Mouse (Mus musculus): Measurements from ENCODE around the gene Snd1. TPM values are rescaled to one million over a fixed set of nuclear protein-coding genes. Genes with fewer than 3 reads are reported as not detected.

Gene Snd1
- polyA plus RNA-seq, 2 experiments = 31.5 to 43.2 TPM

- Histone ChIP-seq H3K4me1 (replicated peaks; ENCODE audit: control insufficient read depth in 2 of 2, insufficient read depth in 2 of 2, low read length in 1 of 2) (no peaks in the 10 kb centered on the region), H3K9ac (replicated peaks) (no peak overlapping the region), H3K4me2 (ENCODE audit: low read depth) (no peak overlapping the region), H3K27me3 (ENCODE audit: control insufficient read depth, insufficient read depth, low read length) (no peaks in the 10 kb centered on the region), H3K27ac (no peak overlapping the region), H3K4me3 (ENCODE audit: insufficient read depth in 1 of 2, low read depth in 2 of 2, low read length in 2 of 2) (no peak overlapping the region), H3K36me3 (replicated peaks; ENCODE audit: control insufficient read depth, insufficient read depth, low read depth) (no peaks in the 10 kb centered on the region), H3K9me3 (ENCODE audit: control insufficient read depth, low read length) (no peaks in the 10 kb centered on the region)
- ATAC-seq (ENCODE audit: insufficient read depth) (no peak), DNase-seq (ENCODE audit: low read depth in 3 of 3, low spot score in 3 of 3) (no peak)
- TF ChIP-seq EP300 (IDR thresholded peaks at IDR 0.05; ENCODE audit: low read depth) (no peak), CTCF (IDR thresholded peaks at IDR 0.05; ENCODE audit: low read depth) (no peak)
- WGBS (ENCODE audit: insufficient replicate concordance) = 32% methylated on average over 5 of the region's 5 CpGs
Measured at GRCm38 (mm10) chr6:28969615-28970014, 494.7 kb downstream of the Snd1 start.

- H3K9me3 ChIP-seq (ENCODE audit: control insufficient read depth, low read length) = no peaks in the 10 kb centered on the region
- no peaks in the 10 kb centered on the region for H3K27me3 ChIP-seq (ENCODE audit: control insufficient read depth, insufficient read depth, low read length)
- H3K4me1 ChIP-seq (replicated peaks; ENCODE audit: control insufficient read depth in 2 of 2, insufficient read depth in 2 of 2, low read length in 1 of 2) = no peaks in the 10 kb centered on the region
- H3K36me3 ChIP-seq (replicated peaks; ENCODE audit: control insufficient read depth, insufficient read depth, low read depth) = no peaks in the 10 kb centered on the region
- ATAC-seq (ENCODE audit: insufficient read depth) = no peak
- H3K4me3 ChIP-seq (ENCODE audit: insufficient read depth in 1 of 2, low read depth in 2 of 2, low read length in 2 of 2) = no peak overlapping the region
- H3K4me2 ChIP-seq (ENCODE audit: low read depth) = no peak overlapping the region
- no peak overlapping the region for H3K27ac ChIP-seq
- H3K9ac ChIP-seq (replicated peaks) = no peak overlapping the region
- TF ChIP-seq CTCF (IDR thresholded peaks at IDR 0.05; ENCODE audit: low read depth) (no peak), EP300 (IDR thresholded peaks at IDR 0.05; ENCODE audit: low read depth) (no peak)
- WGBS (ENCODE audit: insufficient replicate concordance) = 41% methylated on average over 4 of the region's 4 CpGs
- DNase-seq (ENCODE audit: low read depth in 3 of 3, low spot score in 3 of 3) = no peak
Measured at GRCm38 (mm10) chr6:28970711-28971110, 495.8 kb downstream of the Snd1 start.

- Histone ChIP-seq H3K4me3 (ENCODE audit: insufficient read depth in 1 of 2, low read depth in 2 of 2, low read length in 2 of 2) (no peak overlapping the region), H3K9ac (replicated peaks) (no peak overlapping the region), H3K4me1 (replicated peaks; ENCODE audit: control insufficient read depth in 2 of 2, insufficient read depth in 2 of 2, low read length in 1 of 2) (no peaks in the 10 kb centered on the region), H3K4me2 (ENCODE audit: low read depth) (no peak overlapping the region), H3K36me3 (replicated peaks; ENCODE audit: control insufficient read depth, insufficient read depth, low read depth) (no peaks in the 10 kb centered on the region), H3K27me3 (ENCODE audit: control insufficient read depth, insufficient read depth, low read length) (no peaks in the 10 kb centered on the region; the same call in 1 of the 2 replicates), H3K27ac (no peak overlapping the region), H3K9me3 (ENCODE audit: control insufficient read depth, low read length) (no peaks in the 10 kb centered on the region)
- WGBS (ENCODE audit: insufficient replicate concordance) = 62% methylated on average over 3 of the region's 3 CpGs
- no peak for ATAC-seq (ENCODE audit: insufficient read depth)
- TF ChIP-seq EP300 (IDR thresholded peaks at IDR 0.05; ENCODE audit: low read depth) (no peak), CTCF (IDR thresholded peaks at IDR 0.05; ENCODE audit: low read depth) (no peak)
- DNase-seq (ENCODE audit: low read depth in 3 of 3, low spot score in 3 of 3) = no peak
Measured at GRCm38 (mm10) chr6:28974498-28974897, 499.6 kb downstream of the Snd1 start.

- Histone ChIP-seq H3K4me2 (ENCODE audit: low read depth) (no peak overlapping the region), H3K4me3 (ENCODE audit: insufficient read depth in 1 of 2, low read depth in 2 of 2, low read length in 2 of 2) (no peak overlapping the region), H3K27me3 (ENCODE audit: control insufficient read depth, insufficient read depth, low read length) (peaks cover 3% of the 10 kb centered on the region), H3K9ac (replicated peaks) (no peak overlapping the region), H3K4me1 (replicated peaks; ENCODE audit: control insufficient read depth in 2 of 2, insufficient read depth in 2 of 2, low read length in 1 of 2) (no peaks in the 10 kb centered on the region), H3K27ac (no peak overlapping the region), H3K9me3 (ENCODE audit: control insufficient read depth, low read length) (no peaks in the 10 kb centered on the region), H3K36me3 (replicated peaks; ENCODE audit: control insufficient read depth, insufficient read depth, low read depth) (no peaks in the 10 kb centered on the region)
- WGBS (ENCODE audit: insufficient replicate concordance) = 82% methylated on average over 1 of the region's 1 CpGs
- ATAC-seq (ENCODE audit: insufficient read depth) = no peak
- no peak for DNase-seq (ENCODE audit: low read depth in 3 of 3, low spot score in 3 of 3)
- TF ChIP-seq CTCF (IDR thresholded peaks at IDR 0.05; ENCODE audit: low read depth) (no peak), EP300 (IDR thresholded peaks at IDR 0.05; ENCODE audit: low read depth) (no peak)
Measured at GRCm38 (mm10) chr6:28975106-28975505, 500.2 kb downstream of the Snd1 start.

- H3K4me1 ChIP-seq (replicated peaks; ENCODE audit: control insufficient read depth in 2 of 2, insufficient read depth in 2 of 2, low read length in 1 of 2) = no peaks in the 10 kb centered on the region
- H3K4me2 ChIP-seq (ENCODE audit: low read depth) = no peak overlapping the region
- ATAC-seq (ENCODE audit: insufficient read depth) (no peak), DNase-seq (ENCODE audit: low read depth in 3 of 3, low spot score in 3 of 3) (no peak)
- peaks cover 24% of the 10 kb centered on the region for H3K27me3 ChIP-seq (ENCODE audit: control insufficient read depth, insufficient read depth, low read length)
- WGBS (ENCODE audit: insufficient replicate concordance) = 30% methylated on average over 5 of the region's 5 CpGs
- no peaks in the 10 kb centered on the region for H3K36me3 ChIP-seq (replicated peaks; ENCODE audit: control insufficient read depth, insufficient read depth, low read depth)
- no peak overlapping the region for H3K27ac ChIP-seq
- H3K9ac ChIP-seq (replicated peaks) = no peak overlapping the region
- no peaks in the 10 kb centered on the region for H3K9me3 ChIP-seq (ENCODE audit: control insufficient read depth, low read length)
- H3K4me3 ChIP-seq (ENCODE audit: insufficient read depth in 1 of 2, low read depth in 2 of 2, low read length in 2 of 2) = no peak overlapping the region
- TF ChIP-seq EP300 (IDR thresholded peaks at IDR 0.05; ENCODE audit: low read depth) (no peak), CTCF (IDR thresholded peaks at IDR 0.05; ENCODE audit: low read depth) (no peak)
Measured at GRCm38 (mm10) chr6:28978031-28978430, 503.1 kb downstream of the Snd1 start.

All from liver, embryonic 14.5 days (tissue).